Mouse (Mus musculus) left cerebral cortex, postnatal 10 days (tissue): ENCODE measurements around the gene Matk. TPM values are rescaled to one million over a fixed set of nuclear protein-coding genes. Genes with fewer than 3 reads are reported as not detected.
A peak's percentile ranks its signal among the peaks of the same experiment; 100 is the strongest.

Source experiments
- DNase-seq, 2 experiments: peaks; one replicate each; pipeline ENCODE4 v3.0.0; 2021 to 2022; ENCODE audit warnings: low spot score in 2 of 2, mixed read lengths in 1 of 2; ENCODE audit errors: extremely low spot score in 1 of 2
- intact Hi-C: fragments of 180-260 bp; cut with DNase I; formaldehyde crosslinking; loops from one replicate; pipeline ENCODE4 v1.15.1; 2025
- total RNA-seq, 2 experiments: library from RNA; stranded (reverse); gene quantifications; 2 replicates each; pipeline ENCODE4 v1.2.3; 2021

The Matk gene
- total RNA-seq, 2 experiments from 2014 or later, result 223 to 225 TPM

GRCm38 (mm10) chr10:81297246-81297645 is 44.5 kb downstream of the Matk start:
- DNase-seq, result no peak

GRCm38 (mm10) chr10:81297845-81298244 is 45.1 kb downstream of the Matk start:
- peak in 1 of 2 experiments; percentile 57 for DNase-seq
- intact Hi-C loops, result no loop called here

More at GRCm38 (mm10) chr10:81297246-81297645, 44.5 kb downstream of the Matk start:
- intact Hi-C loops, result no loop called here

GRCm38 (mm10) chr10:81298369-81299100 is 45.8 kb downstream of the Matk start:
- intact Hi-C loops, result no loop called here
- peak in 1 of 2 experiments; percentile 48 for DNase-seq

GRCm38 (mm10) chr10:81299585-81300351 is 47.0 kb downstream of the Matk start:
- no peak for DNase-seq
- intact Hi-C loops, result no loop called here

- intact Hi-C loops, result no loop called here
Observed at GRCm38 (mm10) chr10:81300352-81300907, 47.7 kb downstream of the Matk start.

GRCm38 (mm10) chr10:81301321-81301720 is 48.6 kb downstream of the Matk start:
- intact Hi-C loops, result no loop called here
- no peak for DNase-seq

More at GRCm38 (mm10) chr10:81300352-81300907, 47.7 kb downstream of the Matk start:
- DNase-seq, result no peak

GRCm38 (mm10) chr10:81302288-81302687 is 49.6 kb downstream of the Matk start:
- intact Hi-C loops, result no loop called here
- DNase-seq, result no peak

GRCm38 (mm10) chr10:81302781-81303218 is 50.1 kb downstream of the Matk start:
- DNase-seq, result peak in 1 of 2 experiments; percentile 69
- intact Hi-C loops, result no loop called here

- intact Hi-C loops, result no loop called here
- no peak for DNase-seq
Observed at GRCm38 (mm10) chr10:81303258-81303657, 50.5 kb downstream of the Matk start.

- intact Hi-C loops, result no loop called here
- DNase-seq, result no peak
Observed at GRCm38 (mm10) chr10:81303761-81304160, 51.0 kb downstream of the Matk start.

- intact Hi-C loops, result no loop called here
- peak in 1 of 2 experiments; percentile 69 for DNase-seq
Observed at GRCm38 (mm10) chr10:81304597-81305238, 52.0 kb downstream of the Matk start.

GRCm38 (mm10) chr10:81305663-81306062 is 52.9 kb downstream of the Matk start:
- intact Hi-C loops, result no loop called here
- no peak for DNase-seq

GRCm38 (mm10) chr10:81306173-81306668 is 53.5 kb downstream of the Matk start:
- intact Hi-C loops, result no loop called here
- DNase-seq, result no peak

- intact Hi-C loops, result no loop called here
- peak in 1 of 2 experiments; percentile 38 for DNase-seq
Observed at GRCm38 (mm10) chr10:81306837-81307682, 54.3 kb downstream of the Matk start.

- no peak for DNase-seq
- intact Hi-C loops, result no loop called here
Observed at GRCm38 (mm10) chr10:81309571-81309970, 56.8 kb downstream of the Matk start.
